Mouse (Mus musculus): ENCODE results near the gene Map2k2. TPM values are rescaled to one million over a fixed set of nuclear protein-coding genes. Genes with fewer than 3 reads are reported as not detected.
"Not testable (repeated sequence)": the region's sequence is repeated elsewhere in the genome, so short reads cannot be mapped to it uniquely, and the experiment has no call there.

Gene Map2k2
- polyA plus RNA-seq, 1 experiment from 2014 or later, result 243 TPM

GRCm38 (mm10) chr10:81169411-81169900, 63.7 kb downstream of the Map2k2 start:
- not testable (repeated sequence) for H3K27ac ChIP-seq; H3K9me3 ChIP-seq; H3K36me3 ChIP-seq; H3K4me3 ChIP-seq (replicated peaks); ATAC-seq; H3K27me3 ChIP-seq
- Histone ChIP-seq H3K4me2 (replicated peaks) (peak overlapping the region; percentile 7; the same call in 1 of the 2 replicates), H3K4me1 (replicated peaks) (peaks cover 49% of the 10 kb centered on the region), H3K9ac (replicated peaks) (0 out of 2 replicates have a peak overlapping the region, but pooled peaks have one; percentile 5)
- WGBS, result 47% methylated on average over 7 of the region's 14 CpGs

GRCm38 (mm10) chr10:81173132-81173531, 67.4 kb downstream of the Map2k2 start:
- Histone ChIP-seq H3K27ac (peak overlapping the region; percentile 96), H3K27me3 (no peaks in the 10 kb centered on the region), H3K4me2 (replicated peaks) (peak overlapping the region; percentile 67), H3K4me1 (replicated peaks) (peaks cover 55% of the 10 kb centered on the region), H3K36me3 (peaks cover 8% of the 10 kb centered on the region), H3K9me3 (no peaks in the 10 kb centered on the region), H3K4me3 (replicated peaks) (peak overlapping the region; percentile 14; the same call in 1 of the 2 replicates), H3K9ac (replicated peaks) (peak overlapping the region; percentile 51; the same call in 1 of the 2 replicates)
- WGBS, result 3% methylated on average over 21 of the region's 21 CpGs
- peak; percentile 19 for ATAC-seq

GRCm38 (mm10) chr10:81174617-81175344, 69.1 kb downstream of the Map2k2 start:
- Histone ChIP-seq H3K9me3 (no peaks in the 10 kb centered on the region), H3K27me3 (no peaks in the 10 kb centered on the region), H3K36me3 (peaks cover 25% of the 10 kb centered on the region), H3K4me1 (replicated peaks) (peaks cover 59% of the 10 kb centered on the region), H3K9ac (replicated peaks) (peak overlapping the region; percentile 69), H3K4me2 (replicated peaks) (peak overlapping the region; percentile 67), H3K27ac (peak overlapping the region; percentile 96), H3K4me3 (replicated peaks) (peak overlapping the region; percentile 41)
- peak; percentile 79 for ATAC-seq
- 2% methylated on average over 29 of the region's 29 CpGs for WGBS

- not testable (repeated sequence) for H3K9me3 ChIP-seq, H3K27me3 ChIP-seq, ATAC-seq
- Histone ChIP-seq H3K4me2 (replicated peaks) (peak overlapping the region; percentile 95), H3K9ac (replicated peaks) (peak overlapping the region; percentile 69), H3K4me1 (replicated peaks) (peaks cover 61% of the 10 kb centered on the region), H3K27ac (peak overlapping the region; percentile 96), H3K36me3 (peaks cover 30% of the 10 kb centered on the region), H3K4me3 (replicated peaks) (peak overlapping the region; percentile 41)
- WGBS, result 6% methylated on average over 4 of the region's 4 CpGs
Observed at GRCm38 (mm10) chr10:81175345-81175701, 69.6 kb downstream of the Map2k2 start.

GRCm38 (mm10) chr10:81175936-81176465, 70.3 kb downstream of the Map2k2 start:
- H3K4me1 ChIP-seq (replicated peaks), result peaks cover 61% of the 10 kb centered on the region

GRCm38 (mm10) chr10:81176466-81177271, 71.0 kb downstream of the Map2k2 start, which contains the start of gene Eef2:
Gene Eef2, plus strand, starts transcription at chr10:81176631.
- Histone ChIP-seq H3K9ac (replicated peaks) (peak within 1 kb of the TSS; percentile 99), H3K27me3 (no peaks in the 10 kb centered on the region), H3K36me3 (peaks cover 44% of the 10 kb centered on the region), H3K4me3 (replicated peaks) (peak within 1 kb of the TSS; percentile 100), H3K4me1 (replicated peaks) (peaks cover 61% of the 10 kb centered on the region), H3K27ac (peak within 1 kb of the TSS; percentile 96), H3K9me3 (no peaks in the 10 kb centered on the region), H3K4me2 (replicated peaks) (peak within 1 kb of the TSS; percentile 95)
- under 1% methylated on average over 77 of the region's 77 CpGs for WGBS
- peak; percentile 74 for ATAC-seq

More at GRCm38 (mm10) chr10:81175936-81176465, 70.3 kb downstream of the Map2k2 start:
- no peaks in the 10 kb centered on the region for H3K27me3 ChIP-seq
- 7% methylated on average over 13 of the region's 13 CpGs for WGBS
- H3K9me3 ChIP-seq, result no peaks in the 10 kb centered on the region
- H3K4me3 ChIP-seq (replicated peaks), result peak overlapping the region; percentile 100
- H3K4me2 ChIP-seq (replicated peaks), result peak overlapping the region; percentile 95
- peak overlapping the region; percentile 96 for H3K27ac ChIP-seq
- peaks cover 37% of the 10 kb centered on the region for H3K36me3 ChIP-seq
- peak overlapping the region; percentile 55; the same call in 1 of the 2 replicates for H3K9ac ChIP-seq (replicated peaks)
- no peak for ATAC-seq

GRCm38 (mm10) chr10:81177491-81177925, 71.8 kb downstream of the Map2k2 start:
- peak overlapping the region; percentile 95 for H3K4me2 ChIP-seq (replicated peaks)
- peaks cover 51% of the 10 kb centered on the region for H3K36me3 ChIP-seq
- 13% methylated on average over 16 of the region's 16 CpGs for WGBS
- ATAC-seq, result no peak
- peak overlapping the region; percentile 96 for H3K27ac ChIP-seq
- H3K4me1 ChIP-seq (replicated peaks), result peaks cover 69% of the 10 kb centered on the region
- peak overlapping the region; percentile 99 for H3K9ac ChIP-seq (replicated peaks)
- H3K4me3 ChIP-seq (replicated peaks), result peak overlapping the region; percentile 100
- no peaks in the 10 kb centered on the region for H3K9me3 ChIP-seq
- no peaks in the 10 kb centered on the region for H3K27me3 ChIP-seq

- peaks cover 65% of the 10 kb centered on the region for H3K4me1 ChIP-seq (replicated peaks)
Observed at GRCm38 (mm10) chr10:81177958-81178712, 72.4 kb downstream of the Map2k2 start.

GRCm38 (mm10) chr10:81178927-81179326, 73.2 kb downstream of the Map2k2 start:
- Histone ChIP-seq H3K4me1 (replicated peaks) (peaks cover 63% of the 10 kb centered on the region), H3K36me3 (peaks cover 52% of the 10 kb centered on the region), H3K4me2 (replicated peaks) (no peak overlapping the region), H3K9ac (replicated peaks) (no peak overlapping the region), H3K27ac (no peak overlapping the region), H3K9me3 (no peaks in the 10 kb centered on the region), H3K4me3 (replicated peaks) (0 out of 2 replicates have a peak overlapping the region, but pooled peaks have one; percentile 100), H3K27me3 (no peaks in the 10 kb centered on the region)
- WGBS, result 94% methylated on average over 11 of the region's 11 CpGs
- ATAC-seq, result no peak

More at GRCm38 (mm10) chr10:81177958-81178712, 72.4 kb downstream of the Map2k2 start:
- Histone ChIP-seq H3K4me3 (replicated peaks) (peak overlapping the region; percentile 100), H3K27me3 (no peaks in the 10 kb centered on the region), H3K36me3 (peaks cover 51% of the 10 kb centered on the region), H3K9ac (replicated peaks) (peak overlapping the region; percentile 99), H3K4me2 (replicated peaks) (peak overlapping the region; percentile 95), H3K27ac (no peak overlapping the region), H3K9me3 (no peaks in the 10 kb centered on the region)
- 68% methylated on average over 14 of the region's 14 CpGs for WGBS
- ATAC-seq, result no peak

GRCm38 (mm10) chr10:81179451-81180342, 74.0 kb downstream of the Map2k2 start:
- Histone ChIP-seq H3K9me3 (no peaks in the 10 kb centered on the region), H3K36me3 (peaks cover 60% of the 10 kb centered on the region), H3K4me3 (replicated peaks) (no peak overlapping the region), H3K4me1 (replicated peaks) (peaks cover 58% of the 10 kb centered on the region), H3K4me2 (replicated peaks) (no peak overlapping the region), H3K27me3 (no peaks in the 10 kb centered on the region), H3K27ac (0 out of 2 replicates have a peak overlapping the region, but pooled peaks have one; percentile 20), H3K9ac (replicated peaks) (no peak overlapping the region)
- ATAC-seq, result no peak
- WGBS, result 91% methylated on average over 32 of the region's 32 CpGs

Measured in midbrain, embryonic 13.5 days (tissue).